Mouse (Mus musculus) hindbrain, embryonic 16.5 days (tissue): ENCODE measurements around the gene Atp2b4. TPM values are rescaled to one million over a fixed set of nuclear protein-coding genes. Genes with fewer than 3 reads are reported as not detected.

Experiments
- ATAC-seq: fragments of 200-750 bp; cut with Nextera tagmentation; 2 replicates; pipeline ENCODE4 v1.8.0; 2017; ENCODE audit warnings: moderate TSS enrichment, moderate library complexity
- H3K27ac ChIP-seq: fragments of 300-500 bp; sonication (generic); 2 replicates; pipeline ENCODE4 v1.5.1; 2014; ENCODE audit warnings: low read depth, mild to moderate bottlenecking, control low read depth, low read length, moderate library complexity
- H3K27me3 ChIP-seq: fragments of 300-500 bp; sonication (generic); replicated peaks from 2 replicates; pipeline ENCODE4 v1.6.1; 2014; ENCODE audit warnings: low read length; ENCODE audit not compliant: control insufficient read depth, insufficient read depth
- H3K36me3 ChIP-seq: fragments of 300-500 bp; sonication (generic); 2 replicates; pipeline ENCODE4 v1.6.1; 2014; ENCODE audit warnings: mild to moderate bottlenecking, low read length, moderate library complexity, mixed read lengths; ENCODE audit not compliant: control insufficient read depth, insufficient read depth
- H3K4me1 ChIP-seq: fragments of 300-500 bp; sonication (generic); 2 replicates; pipeline ENCODE4 v1.6.1; 2014; ENCODE audit warnings: low read depth, low read length; ENCODE audit not compliant: control insufficient read depth, insufficient read depth
- H3K4me2 ChIP-seq: fragments of 300-500 bp; sonication (generic); 2 replicates; pipeline ENCODE4 v1.6.1; 2014; ENCODE audit warnings: mild to moderate bottlenecking, low read length, control low read depth, moderate library complexity
- H3K4me3 ChIP-seq: fragments of 300-500 bp; sonication (generic); 2 replicates; pipeline ENCODE4 v1.5.1; 2014; ENCODE audit warnings: mild to moderate bottlenecking, low read length, control low read depth, moderate library complexity
- H3K9ac ChIP-seq: fragments of 300-500 bp; sonication (generic); 2 replicates; pipeline ENCODE4 v1.6.1; 2014; ENCODE audit warnings: low read depth, mild to moderate bottlenecking, control low read depth, low read length, moderate library complexity
- H3K9me3 ChIP-seq: fragments of 300-500 bp; sonication (generic); 2 replicates; pipeline ENCODE4 v1.6.1; 2014; ENCODE audit warnings: mild to moderate bottlenecking, low read length, moderate library complexity; ENCODE audit not compliant: control insufficient read depth
- WGBS: fragments of 180-500 bp; shearing (Covaris S2); extraction: QIAGEN DNeasy Blood & Tissue Kit; methylation state at CpG from one replicate; pipeline ENCODE4 v1.1.7; 2014; 5-methylcytosine and 5-hydroxymethylcytosine counted together
- polyA plus RNA-seq: library from polyadenylated mRNA; unstranded; fragments of >200 nt; fragmentation: Nextera tagmentation; extraction: Ambion mirVana; gene quantifications from 2 replicates; pipeline ENCODE4 v1.2.1, GENCODE M21; 2015

The Atp2b4 gene
- 13.6 and 14.7 TPM in 2 replicates for polyA plus RNA-seq

DNA sequence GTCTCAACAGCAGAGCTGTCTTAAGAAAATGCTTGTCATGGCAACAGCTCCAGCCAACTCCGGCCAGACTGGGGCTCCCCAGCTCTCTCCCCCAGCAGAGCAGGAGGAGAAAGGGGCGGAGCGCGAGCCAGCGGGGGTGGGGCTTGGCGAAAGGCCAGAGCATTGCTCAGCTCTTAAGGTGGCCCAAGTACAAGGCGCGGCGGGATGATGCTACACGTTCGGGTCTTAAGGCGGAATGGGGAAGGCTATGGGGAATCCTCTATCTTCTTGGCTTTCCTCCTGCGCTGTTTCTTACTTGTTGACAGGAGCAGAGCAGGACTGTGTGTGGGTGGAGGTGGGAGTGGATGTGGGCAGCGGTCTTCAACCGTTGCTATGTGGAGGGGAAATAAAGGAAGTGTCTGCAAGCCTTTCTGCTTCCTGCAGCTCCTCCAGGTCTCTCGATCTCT lies at the start of gene Atp2b4:
Gene Atp2b4 (minus strand): TSS at position 94 of the 446 bp plus-strand sequence.
- no peak within 1 kb of the TSS for H3K27ac ChIP-seq
- peak within 1 kb of the TSS; percentile 59 for H3K4me3 ChIP-seq
- peak; percentile 94 for ATAC-seq
- no peaks in the 10 kb centered on the region for H3K27me3 ChIP-seq
- peaks cover 21% of the 10 kb centered on the region for H3K4me1 ChIP-seq
- H3K9me3 ChIP-seq = no peaks in the 10 kb centered on the region
- H3K9ac ChIP-seq = peak within 1 kb of the TSS; percentile 63
- H3K4me2 ChIP-seq = peak within 1 kb of the TSS; percentile 91
- 2% methylated on average over 13 of the region's 16 CpGs for WGBS
- no peaks in the 10 kb centered on the region for H3K36me3 ChIP-seq

DNA sequence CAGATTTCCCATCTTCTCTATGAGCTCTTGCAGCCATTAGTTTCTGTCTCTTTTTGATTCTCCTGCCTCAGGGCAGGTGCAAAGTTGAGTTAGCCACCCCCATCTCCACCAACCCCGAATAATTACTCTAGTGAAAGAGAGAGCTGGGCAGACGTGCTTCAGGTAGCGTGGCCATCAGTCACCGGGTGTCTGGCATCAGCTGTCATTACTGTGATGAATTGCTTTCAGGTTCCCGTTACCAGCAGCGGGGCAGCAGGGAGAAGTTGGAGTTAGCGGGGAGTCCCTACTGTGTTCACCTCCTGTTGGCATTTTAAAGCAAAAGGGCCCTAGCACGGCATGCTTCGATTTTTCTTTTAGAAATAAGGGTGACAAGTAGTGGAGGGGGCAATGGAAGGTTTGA lies 43.9 kb upstream of the Atp2b4 start:
- Histone ChIP-seq H3K9me3 (no peaks in the 10 kb centered on the region), H3K4me3 (no peak overlapping the region), H3K9ac (no peak overlapping the region), H3K4me2 (no peak overlapping the region), H3K27ac (no peak overlapping the region), H3K36me3 (no peaks in the 10 kb centered on the region), H3K27me3 (no peaks in the 10 kb centered on the region), H3K4me1 (peaks cover 15% of the 10 kb centered on the region)
- 17% methylated on average over 9 of the region's 9 CpGs for WGBS
- 0 out of 2 replicates have a peak, but pooled peaks have one; percentile 35 for ATAC-seq

DNA sequence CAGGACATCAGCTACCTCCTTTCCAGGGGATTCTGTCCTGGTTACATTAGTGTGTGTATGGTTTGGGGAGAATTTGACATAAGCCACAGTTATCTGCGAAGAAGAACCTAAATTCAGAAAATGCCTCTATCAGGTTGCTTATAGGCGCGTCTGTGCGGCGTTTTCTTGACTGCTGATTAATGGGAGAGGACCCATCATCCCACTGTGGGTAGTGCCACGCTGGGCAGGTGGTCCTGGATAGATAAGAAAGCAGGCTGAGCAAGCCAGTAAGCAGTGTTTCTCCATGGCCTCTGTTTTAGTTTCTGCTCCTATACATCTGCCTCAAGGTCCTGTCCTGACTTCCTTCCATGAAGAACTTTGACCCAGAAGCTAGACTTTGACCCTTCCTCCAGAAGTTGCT lies 43.1 kb upstream of the Atp2b4 start:
- peaks cover 15% of the 10 kb centered on the region for H3K4me1 ChIP-seq
- no peak for ATAC-seq
- WGBS = 90% methylated on average over 6 of the region's 6 CpGs
- no peaks in the 10 kb centered on the region for H3K36me3 ChIP-seq
- no peaks in the 10 kb centered on the region for H3K9me3 ChIP-seq
- H3K4me2 ChIP-seq = no peak overlapping the region
- H3K27me3 ChIP-seq = no peaks in the 10 kb centered on the region
- no peak overlapping the region for H3K4me3 ChIP-seq
- no peak overlapping the region for H3K27ac ChIP-seq
- H3K9ac ChIP-seq = no peak overlapping the region

DNA sequence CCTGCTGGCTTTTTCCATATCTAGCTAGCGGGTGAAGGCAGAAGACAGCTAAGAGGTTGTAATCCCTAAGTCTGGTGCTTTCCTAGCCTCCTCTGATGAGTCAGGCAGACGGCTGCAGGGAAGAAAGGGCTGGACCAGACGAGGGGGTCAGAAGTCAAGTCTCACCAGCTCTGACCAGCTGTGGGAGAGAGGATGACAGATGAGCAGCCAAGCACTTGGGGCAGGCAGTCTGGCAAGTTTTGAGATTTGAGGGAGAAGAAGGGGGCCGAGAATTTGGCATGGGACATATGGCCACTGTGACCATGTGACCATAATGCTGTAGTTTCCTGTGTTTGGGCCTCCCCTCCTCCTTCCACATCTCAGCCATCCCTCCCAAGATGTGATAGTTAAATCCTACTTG lies 42.5 kb upstream of the Atp2b4 start:
- no peak overlapping the region for H3K4me3 ChIP-seq
- ATAC-seq = no peak
- no peak overlapping the region for H3K4me2 ChIP-seq
- no peaks in the 10 kb centered on the region for H3K9me3 ChIP-seq
- H3K27me3 ChIP-seq = no peaks in the 10 kb centered on the region
- H3K36me3 ChIP-seq = no peaks in the 10 kb centered on the region
- H3K9ac ChIP-seq = no peak overlapping the region
- H3K27ac ChIP-seq = no peak overlapping the region
- 43% methylated on average over 4 of the region's 4 CpGs for WGBS
- peaks cover 15% of the 10 kb centered on the region for H3K4me1 ChIP-seq

DNA sequence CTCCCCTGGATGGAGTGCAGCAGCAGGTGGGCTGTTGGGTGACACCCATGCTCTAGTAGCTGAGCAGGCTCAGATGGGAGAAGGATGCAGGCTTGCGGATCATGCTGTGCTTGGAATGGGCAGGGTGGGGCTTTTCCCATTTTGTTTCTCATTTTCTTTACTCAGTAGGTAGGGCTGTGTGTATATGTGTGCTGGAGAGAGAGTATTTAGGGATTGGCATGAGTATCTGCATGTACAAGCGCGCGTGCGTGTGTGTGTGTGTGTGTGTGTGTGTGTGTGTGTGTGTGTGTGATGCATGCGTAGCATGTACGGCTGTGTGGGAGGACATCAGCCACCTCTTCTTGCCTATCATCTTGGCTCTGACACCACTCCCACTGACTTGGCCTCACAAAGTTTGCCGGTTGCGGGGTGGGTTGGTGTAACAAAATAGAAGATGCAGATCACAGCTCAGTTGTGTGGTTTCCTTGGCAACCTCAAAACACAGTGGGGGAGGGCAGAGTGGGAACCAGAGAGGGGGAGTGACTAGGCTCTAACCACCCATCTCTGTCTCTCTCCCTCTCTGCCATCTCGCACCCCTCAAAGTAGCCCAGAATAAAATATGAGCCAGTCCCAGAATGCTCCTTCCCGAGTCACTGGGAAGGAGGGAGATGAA lies 41.4 kb upstream of the Atp2b4 start:
- Histone ChIP-seq H3K4me1 (peaks cover 15% of the 10 kb centered on the region), H3K36me3 (no peaks in the 10 kb centered on the region), H3K9me3 (no peaks in the 10 kb centered on the region), H3K4me2 (no peak overlapping the region), H3K9ac (no peak overlapping the region), H3K4me3 (no peak overlapping the region), H3K27ac (no peak overlapping the region), H3K27me3 (no peaks in the 10 kb centered on the region)
- ATAC-seq = peak; percentile 37; the same call in 1 of the 2 replicates
- WGBS = 54% methylated on average over 11 of the region's 11 CpGs

DNA sequence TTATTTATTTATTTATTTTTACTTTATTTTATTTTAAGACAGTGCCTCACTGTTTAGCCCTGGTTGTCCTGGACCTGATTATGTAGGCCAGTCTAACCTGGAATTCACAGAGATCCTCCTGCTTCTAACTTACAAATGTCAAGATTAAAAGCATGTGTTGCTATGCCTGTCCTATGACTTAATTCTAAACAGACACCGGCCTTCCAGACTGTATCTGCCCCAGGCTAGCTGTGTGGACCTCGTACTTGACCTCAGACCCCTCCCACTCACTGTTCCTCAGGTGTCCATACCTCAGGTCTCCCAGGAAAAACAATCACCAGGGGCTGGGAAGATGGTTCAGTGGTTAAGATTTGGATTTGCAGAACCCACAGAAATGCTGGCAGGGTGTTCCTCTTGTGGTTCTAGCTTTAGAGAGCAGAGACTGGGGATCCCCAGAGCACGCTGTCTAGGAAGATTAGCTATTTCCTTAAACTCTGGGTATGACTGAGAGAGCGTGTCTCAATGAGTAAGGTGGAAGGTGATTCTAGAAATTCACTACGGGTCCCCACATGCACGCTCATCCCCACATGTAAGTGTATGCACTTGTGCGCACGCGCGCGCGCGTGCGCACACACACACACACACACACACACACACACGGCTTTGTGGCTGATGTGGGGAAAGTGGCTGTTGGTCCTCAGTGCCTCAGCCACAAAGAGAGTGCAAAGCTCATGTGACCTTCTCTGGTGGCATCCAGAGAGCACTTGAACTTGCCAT lies 40.5 kb upstream of the Atp2b4 start:
- no peak overlapping the region for H3K4me2 ChIP-seq
- H3K4me3 ChIP-seq = no peak overlapping the region
- H3K9me3 ChIP-seq = no peaks in the 10 kb centered on the region
- no peaks in the 10 kb centered on the region for H3K36me3 ChIP-seq
- H3K27ac ChIP-seq = no peak overlapping the region
- no peak overlapping the region for H3K9ac ChIP-seq
- 92% methylated on average over 15 of the region's 15 CpGs for WGBS
- ATAC-seq = no peak
- peaks cover 15% of the 10 kb centered on the region for H3K4me1 ChIP-seq
- H3K27me3 ChIP-seq = no peaks in the 10 kb centered on the region

DNA sequence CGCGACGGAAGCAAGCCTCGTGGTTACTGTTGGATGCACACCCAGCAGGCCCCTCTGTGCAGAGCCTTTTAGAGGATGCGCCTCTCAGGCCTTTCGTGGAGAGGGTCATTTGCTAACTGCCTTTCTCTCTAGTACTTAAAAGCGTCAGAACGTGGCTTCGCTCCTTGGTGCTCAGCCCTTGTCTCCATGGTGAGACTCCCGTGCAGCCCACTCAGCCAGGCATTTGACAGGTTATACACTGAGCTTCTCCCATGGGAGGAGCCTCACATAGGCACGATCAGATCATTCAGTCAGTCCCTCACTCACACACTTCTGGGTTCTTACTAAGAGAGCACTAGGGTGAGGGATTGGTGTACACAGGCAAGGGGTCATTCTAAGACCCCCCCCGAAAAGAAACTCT lies 39.7 kb upstream of the Atp2b4 start:
- Histone ChIP-seq H3K9me3 (no peaks in the 10 kb centered on the region), H3K4me3 (no peak overlapping the region), H3K4me2 (no peak overlapping the region), H3K4me1 (peaks cover 15% of the 10 kb centered on the region), H3K27me3 (no peaks in the 10 kb centered on the region), H3K9ac (peak overlapping the region; percentile 28; the same call in 1 of the 2 replicates), H3K27ac (no peak overlapping the region), H3K36me3 (no peaks in the 10 kb centered on the region)
- ATAC-seq = peak; percentile 41
- 38% methylated on average over 12 of the region's 12 CpGs for WGBS

DNA sequence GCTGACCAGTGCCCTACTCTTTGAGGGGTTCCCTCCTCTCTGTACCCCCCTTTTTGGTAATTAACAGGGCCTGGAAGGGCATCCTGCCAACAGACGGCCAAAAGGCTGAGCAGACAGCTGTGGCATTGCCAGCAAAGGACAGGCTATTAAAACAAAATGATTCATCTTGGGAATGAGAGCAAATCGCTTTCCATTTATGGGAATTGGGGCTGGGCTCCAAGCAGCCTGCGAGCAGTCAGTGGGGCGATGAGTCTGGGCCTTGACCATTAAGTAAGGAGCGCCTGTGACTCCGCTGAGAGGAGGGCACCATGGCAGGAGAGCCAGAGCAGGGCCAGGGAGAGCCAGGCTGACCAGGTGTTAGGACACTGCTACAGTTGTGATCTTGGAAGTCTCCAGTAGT lies 33.5 kb upstream of the Atp2b4 start:
- Histone ChIP-seq H3K4me3 (no peak overlapping the region), H3K4me2 (no peak overlapping the region), H3K9ac (no peak overlapping the region), H3K9me3 (no peaks in the 10 kb centered on the region), H3K27ac (no peak overlapping the region), H3K36me3 (no peaks in the 10 kb centered on the region), H3K4me1 (peaks cover 5% of the 10 kb centered on the region), H3K27me3 (no peaks in the 10 kb centered on the region)
- 44% methylated on average over 6 of the region's 6 CpGs for WGBS
- ATAC-seq = no peak; the same call in none of the 2 replicates

DNA sequence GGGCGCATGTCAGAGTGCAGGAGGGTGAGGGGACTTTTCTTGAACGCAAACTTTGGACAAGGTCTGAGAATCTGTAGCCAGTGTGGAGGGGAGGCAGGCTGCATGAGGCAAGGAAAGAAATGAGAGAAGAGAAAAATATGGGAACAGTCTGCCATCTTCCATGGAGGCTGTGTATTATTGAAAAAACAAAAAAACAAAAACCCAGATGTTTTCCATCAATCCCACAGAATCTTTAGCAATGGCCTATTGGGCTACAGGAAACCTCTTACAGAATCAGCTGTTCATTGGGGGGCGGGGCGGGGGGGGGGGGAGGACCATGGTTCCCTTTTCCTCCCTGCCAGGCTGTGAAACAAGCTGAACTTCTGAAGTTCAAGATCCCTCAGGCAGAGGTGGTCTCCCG lies 31.9 kb upstream of the Atp2b4 start:
- no peaks in the 10 kb centered on the region for H3K9me3 ChIP-seq
- WGBS = 61% methylated on average over 5 of the region's 5 CpGs
- no peak for ATAC-seq
- no peaks in the 10 kb centered on the region for H3K36me3 ChIP-seq
- H3K4me2 ChIP-seq = no peak overlapping the region
- H3K9ac ChIP-seq = no peak overlapping the region
- peaks cover 5% of the 10 kb centered on the region for H3K4me1 ChIP-seq
- no peaks in the 10 kb centered on the region for H3K27me3 ChIP-seq
- no peak overlapping the region for H3K27ac ChIP-seq
- no peak overlapping the region for H3K4me3 ChIP-seq
